Mouse (Mus musculus): ENCODE results near the gene Gm11172. TPM values are rescaled to one million over a fixed set of nuclear protein-coding genes. Genes with fewer than 3 reads are reported as not detected.

The Gm11172 gene
- total and polyA plus RNA-seq, 3 experiments, result not detected

DNA sequence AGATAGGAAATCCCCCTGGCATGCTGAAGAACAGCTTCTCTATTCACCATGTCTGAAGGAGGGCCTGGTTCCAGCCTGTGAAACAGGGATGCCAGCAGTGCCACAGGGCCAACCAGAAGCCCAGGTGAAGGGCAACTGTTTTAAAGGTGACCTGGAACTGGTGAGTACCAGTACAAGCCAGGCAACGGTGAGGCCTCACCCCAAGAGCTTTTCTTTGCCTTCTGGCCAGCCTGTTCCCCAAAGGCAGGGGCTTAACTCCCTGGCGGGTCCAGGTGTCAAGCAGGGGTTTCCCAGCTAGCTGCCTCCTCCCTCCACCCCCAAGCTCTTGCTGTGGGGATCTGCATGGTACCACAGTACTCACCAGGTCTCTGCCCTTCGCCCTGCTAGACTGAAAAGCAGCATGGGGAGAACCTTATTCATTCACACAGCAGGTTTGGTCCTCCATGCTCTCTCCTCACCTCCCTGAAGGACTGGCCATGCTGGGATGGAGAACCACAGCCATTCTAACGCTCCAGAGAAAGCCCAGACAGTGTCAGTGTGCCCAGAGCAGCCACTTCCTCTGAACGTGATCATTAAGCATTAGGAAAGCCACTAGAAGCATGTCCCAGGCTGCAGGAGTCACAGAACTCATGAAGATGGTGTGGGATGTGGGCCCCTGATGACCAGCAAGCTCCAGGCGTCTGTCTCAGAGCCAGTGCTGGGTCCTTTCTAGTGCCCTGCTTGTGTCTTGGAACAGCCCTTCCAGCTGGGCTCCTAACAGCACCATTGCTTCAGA, 30.2 kb upstream of the Gm11172 start:
- TF ChIP-seq NRF1 (IDR thresholded peaks at IDR 0.05; ENCODE audit: low read depth, low read length) (0 out of 2 replicates have a peak, but pooled peaks have one; percentile 9), POLR2AphosphoS2 (IDR thresholded peaks at IDR 0.05; ENCODE audit: low read depth, low read length) (peak; percentile 81; the same call in 1 of the 2 replicates), ZC3H11A (IDR thresholded peaks at IDR 0.05; ENCODE audit: low read depth, low read length) (no peak), UBTF (IDR thresholded peaks at IDR 0.05; ENCODE audit: low read depth, low read length) (peak; percentile 69; the same call in 1 of the 2 replicates), NELFE (IDR thresholded peaks at IDR 0.05; ENCODE audit: low read depth, low read length) (peak; percentile 33; the same call in 1 of the 2 replicates), SMC3 (IDR thresholded peaks at IDR 0.05; ENCODE audit: low read depth, low read length) (peak; percentile 31; the same call in 1 of the 2 replicates), CHD2 (IDR thresholded peaks at IDR 0.05; ENCODE audit: low read length) (0 out of 2 replicates have a peak, but pooled peaks have one; percentile 31), ZMIZ1 (IDR thresholded peaks at IDR 0.05; ENCODE audit: low read depth, low read length) (peak; percentile 79), KAT2A (IDR thresholded peaks at IDR 0.05; ENCODE audit: insufficient replicate concordance, low read length) (0 out of 2 replicates have a peak, but pooled peaks have one; percentile 61), JUN (IDR thresholded peaks at IDR 0.05; ENCODE audit: insufficient read depth, low read depth, low read length) (no peak), BHLHE40 (IDR thresholded peaks at IDR 0.05; ENCODE audit: low read depth, low read length) (no peak; the same call in 1 of the 2 replicates), IRF4 (IDR thresholded peaks at IDR 0.05; ENCODE audit: low read depth, low read length) (peak; percentile 44), TCF12 (IDR thresholded peaks at IDR 0.05; ENCODE audit: low read depth, low read length) (peak; percentile 89), EP300 (IDR thresholded peaks at IDR 0.05; ENCODE audit: low read length) (0 out of 2 replicates have a peak, but pooled peaks have one; percentile 36), TBP (conservative IDR thresholded peaks at IDR 0.05; ENCODE audit: low read depth, low read length) (peak; percentile 54; the same call in 1 of the 2 replicates), ELF1 (IDR thresholded peaks at IDR 0.05; ENCODE audit: low read depth, low read length) (peak; percentile 25; the same call in 1 of the 2 replicates), ZNF384 (IDR thresholded peaks at IDR 0.05; ENCODE audit: low read depth, low read length) (no peak), SIN3A (IDR thresholded peaks at IDR 0.05; ENCODE audit: low read length) (peak; percentile 7; the same call in 1 of the 2 replicates)
- H3K27ac ChIP-seq (ENCODE audit: insufficient read depth, low read depth), result peak overlapping the region; percentile 97
- H3K9me3 ChIP-seq (replicated peaks; ENCODE audit: low read length), result no peaks in the 10 kb centered on the region
- dilution Hi-C loops (cut with MboI; ENCODE audit: extremely low pct_ligation_motif_present, extremely low pct_unique_long_range_greater_than_20kb, low sequenced_read_pairs) (no loop called here), in situ Hi-C loops (cut with MboI; ENCODE audit: low pct_ligation_motif_present, low pct_unique_long_range_greater_than_20kb, low sequenced_read_pairs) (loop anchor here (5.0 kb wide), 1 partner anchor 35 kb away; no protein-coding TSS in a partner anchor)
- peaks cover 27 to 60% of the 10 kb centered on the region in 2 experiments for H3K4me1 ChIP-seq (ENCODE audit: control insufficient read depth in 1 of 2, insufficient read depth in 2 of 2)
- H3K4me3 ChIP-seq (replicated peaks in 1 of 3; ENCODE audit: low read depth in 2 of 3, low read length in 2 of 3, poor library complexity in 1 of 3), result peak overlapping the region; percentile 84 to 99 (median 96)
- peak overlapping the region; percentile 89 for H3K9ac ChIP-seq (ENCODE audit: insufficient read depth, low read depth)
- peaks cover 0 to 26% of the 10 kb centered on the region in 2 experiments for H3K36me3 ChIP-seq (replicated peaks in 1 of 2; ENCODE audit: control insufficient read depth in 1 of 2, insufficient read depth in 1 of 2, low read length in 1 of 2)
- H3K79me2 ChIP-seq (replicated peaks; ENCODE audit: control insufficient read depth, extremely low read depth, insufficient read depth, poor library complexity, severe bottlenecking), result peaks cover 16% of the 10 kb centered on the region
- peak; percentile 83 for DNase-seq (ENCODE audit: extremely low read depth)
- H3K27me3 ChIP-seq (replicated peaks), result no peaks in the 10 kb centered on the region
- peak overlapping the region; percentile 52 for H3K4me2 ChIP-seq (ENCODE audit: insufficient read depth, low read depth, poor library complexity, severe bottlenecking)

- Histone ChIP-seq H3K79me2 (replicated peaks; ENCODE audit: control insufficient read depth, extremely low read depth, insufficient read depth, poor library complexity, severe bottlenecking) (peaks cover 16% of the 10 kb centered on the region), H3K36me3 (replicated peaks in 1 of 2; ENCODE audit: control insufficient read depth in 1 of 2, insufficient read depth in 1 of 2, low read length in 1 of 2) (peaks cover 0 to 26% of the 10 kb centered on the region in 2 experiments), H3K4me3 (replicated peaks in 1 of 3; ENCODE audit: low read depth in 2 of 3, low read length in 2 of 3, poor library complexity in 1 of 3) (peak overlapping the region; percentile 84 to 99 (median 96)), H3K9me3 (replicated peaks; ENCODE audit: low read length) (no peaks in the 10 kb centered on the region), H3K9ac (ENCODE audit: insufficient read depth, low read depth) (peak overlapping the region; percentile 89), H3K27ac (ENCODE audit: insufficient read depth, low read depth) (peak overlapping the region; percentile 97), H3K4me2 (ENCODE audit: insufficient read depth, low read depth, poor library complexity, severe bottlenecking) (peak overlapping the region; percentile 52), H3K4me1 (ENCODE audit: control insufficient read depth in 1 of 2, insufficient read depth in 2 of 2) (peaks cover 27 to 59% of the 10 kb centered on the region in 2 experiments), H3K27me3 (replicated peaks) (no peaks in the 10 kb centered on the region)
- DNase-seq (ENCODE audit: extremely low read depth), result peak; percentile 75
- dilution Hi-C loops (cut with MboI; ENCODE audit: extremely low pct_ligation_motif_present, extremely low pct_unique_long_range_greater_than_20kb, low sequenced_read_pairs) (no loop called here), in situ Hi-C loops (cut with MboI; ENCODE audit: low pct_ligation_motif_present, low pct_unique_long_range_greater_than_20kb, low sequenced_read_pairs) (loop anchor here (5.0 kb wide), 1 partner anchor 36 kb away; no protein-coding TSS in a partner anchor)
- TF ChIP-seq TBP (conservative IDR thresholded peaks at IDR 0.05; ENCODE audit: low read depth, low read length) (no peak), JUN (IDR thresholded peaks at IDR 0.05; ENCODE audit: insufficient read depth, low read depth, low read length) (no peak), ELF1 (IDR thresholded peaks at IDR 0.05; ENCODE audit: low read depth, low read length) (no peak), NELFE (IDR thresholded peaks at IDR 0.05; ENCODE audit: low read depth, low read length) (no peak), UBTF (IDR thresholded peaks at IDR 0.05; ENCODE audit: low read depth, low read length) (no peak), ETS1 (conservative IDR thresholded peaks at IDR 0.05; ENCODE audit: low read depth, low read length) (peak; percentile 76), BHLHE40 (IDR thresholded peaks at IDR 0.05; ENCODE audit: low read depth, low read length) (peak; percentile 81), POLR2A (IDR thresholded peaks at IDR 0.05; ENCODE audit: low read depth, low read length) (peak; percentile 52), ZNF384 (IDR thresholded peaks at IDR 0.05; ENCODE audit: low read depth, low read length) (peak; percentile 51; the same call in 1 of the 2 replicates), TCF12 (IDR thresholded peaks at IDR 0.05; ENCODE audit: low read depth, low read length) (peak; percentile 95), E2F4 (IDR thresholded peaks at IDR 0.05; ENCODE audit: insufficient replicate concordance, low read depth, low read length) (no peak), MAZ (IDR thresholded peaks at IDR 0.05; ENCODE audit: low read depth, low read length) (no peak; the same call in 1 of the 2 replicates), POLR2AphosphoS2 (IDR thresholded peaks at IDR 0.05; ENCODE audit: low read depth, low read length) (peak; percentile 29; the same call in 1 of the 2 replicates), GABPA (IDR thresholded peaks at IDR 0.05; ENCODE audit: insufficient replicate concordance, low read depth, low read length) (no peak), RCOR1 (conservative IDR thresholded peaks at IDR 0.05; ENCODE audit: low read depth, low read length) (peak; percentile 88), CHD1 (IDR thresholded peaks at IDR 0.05; ENCODE audit: low read depth, low read length) (no peak), CTCF (conservative IDR thresholded peaks at IDR 0.05 in 1 of 2, IDR thresholded peaks at IDR 0.05 in 1 of 2; ENCODE audit: low read depth in 2 of 2, low read length in 2 of 2) (no peak), SMC3 (IDR thresholded peaks at IDR 0.05; ENCODE audit: low read depth, low read length) (no peak; the same call in 1 of the 2 replicates), HCFC1 (IDR thresholded peaks at IDR 0.05; ENCODE audit: low read depth, low read length) (no peak), ZC3H11A (IDR thresholded peaks at IDR 0.05; ENCODE audit: low read depth, low read length) (no peak), ZMIZ1 (IDR thresholded peaks at IDR 0.05; ENCODE audit: low read depth, low read length) (no peak)
Measured at GRCm38 (mm10) chr16:10783152-10783434, 29.6 kb upstream of the Gm11172 start.

Measured in CH12.LX (cell line).